Mouse (Mus musculus) brain, adult 2 months (tissue): ENCODE measurements around the gene Gm2431.

Source experiments
- DNase-seq: peaks from one replicate; pipeline ENCODE4 v3.0.0; 2011; ENCODE audit warnings: low read depth, low spot score

The Gm2431 gene

DNA sequence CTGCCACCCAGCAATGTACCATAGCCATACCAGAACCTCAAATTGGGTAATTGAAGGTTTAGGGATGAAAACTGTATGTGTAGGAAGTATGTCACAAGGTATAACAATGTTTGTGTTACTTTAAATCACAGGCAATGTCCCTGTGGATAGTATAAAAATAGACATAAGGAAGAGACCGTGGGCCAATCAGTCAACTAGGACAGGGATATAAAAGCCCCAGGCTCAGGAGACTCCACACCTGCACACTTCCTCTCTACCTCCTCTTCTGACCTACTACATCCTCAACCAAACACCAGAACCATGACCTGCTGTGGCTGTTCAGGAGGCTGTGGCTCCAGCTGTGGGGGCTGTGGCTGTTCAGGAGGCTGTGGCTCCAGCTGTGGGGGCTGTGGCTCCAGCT, 46.6 kb downstream of the Gm2431 start, which contains the start of gene Gm7579:
Gm7579 (plus strand) TSS at position 301 of the 400 bp plus-strand sequence.
- no peak for DNase-seq
